Mouse (Mus musculus) adrenal gland, adult 8-10 months (tissue): ENCODE measurements around the gene S1pr4. TPM values are rescaled to one million over a fixed set of nuclear protein-coding genes. Genes with fewer than 3 reads are reported as not detected.

Experiments used
- DNase-seq: peaks from one replicate; pipeline ENCODE4 v3.0.0; 2022
- total RNA-seq, 4 experiments: library from RNA; stranded (reverse); gene quantifications; 2 replicates each; pipeline ENCODE4 v1.2.4; 2022

The S1pr4 gene
- total RNA-seq, 4 experiments from 2014 or later = 0.56 to 1.7 (median 0.92) TPM

DNA sequence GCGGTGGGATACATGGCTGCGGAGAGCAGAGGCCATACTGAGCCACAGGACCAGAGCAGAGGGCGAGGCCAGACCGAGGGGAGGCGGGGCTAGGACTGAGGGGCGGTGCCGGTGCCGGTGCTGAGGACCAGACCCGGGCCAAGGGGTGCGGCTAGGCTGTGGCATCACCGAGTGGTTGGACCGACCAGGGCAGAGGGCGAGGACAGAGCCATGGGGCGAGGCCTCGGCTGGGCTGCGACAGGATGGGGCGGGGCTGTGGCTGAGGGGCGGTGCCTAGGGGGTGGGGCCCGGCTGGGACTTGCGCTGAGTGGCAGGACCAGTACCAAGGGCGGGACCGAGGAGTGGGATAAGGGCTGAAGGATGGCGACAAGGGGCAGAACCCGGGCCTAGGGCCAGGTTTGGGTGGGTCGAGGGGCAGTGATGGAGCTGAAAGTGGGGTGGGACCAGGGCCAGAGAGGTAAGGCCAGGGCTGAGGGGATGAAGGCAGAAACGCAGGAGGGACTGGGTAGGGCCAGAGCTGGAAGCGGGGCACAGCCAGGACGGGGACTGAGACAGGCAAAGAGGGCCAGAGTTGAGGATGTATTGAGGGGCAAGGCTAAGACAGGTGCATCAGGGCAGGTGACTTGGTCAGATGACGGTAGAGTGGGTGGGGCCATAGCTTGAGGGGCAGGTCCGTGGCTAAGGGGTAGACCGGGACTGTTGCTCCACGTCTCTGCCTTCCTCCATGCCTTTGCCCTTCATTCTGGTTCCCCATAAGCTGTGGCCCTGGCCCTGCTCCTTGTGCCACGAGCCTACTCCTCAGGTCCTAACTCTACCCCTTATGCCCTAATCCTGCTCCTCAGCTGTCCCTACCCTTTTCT lies 35.3 kb downstream of the S1pr4 start:
- DNase-seq = no peak

DNA sequence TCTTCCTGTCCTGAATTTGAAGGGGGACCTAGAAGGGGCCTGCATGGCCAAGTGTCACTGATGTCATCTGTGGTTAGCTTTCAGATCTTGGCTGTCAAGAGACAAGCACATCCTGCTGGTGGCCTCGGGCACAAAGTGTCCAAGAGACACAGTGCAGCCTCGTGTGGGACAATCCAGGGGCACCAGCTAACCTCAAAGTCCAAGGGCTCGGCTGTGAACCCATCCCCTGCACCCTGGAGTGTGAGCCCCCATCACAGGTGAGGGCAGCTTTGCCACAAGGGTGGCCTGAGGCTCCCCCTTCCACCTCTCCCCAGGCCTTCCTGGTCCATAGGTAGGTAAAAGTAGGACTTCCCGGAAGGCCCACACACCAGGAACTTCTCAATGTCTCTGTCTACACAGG lies 36.4 kb downstream of the S1pr4 start:
- no peak for DNase-seq

DNA sequence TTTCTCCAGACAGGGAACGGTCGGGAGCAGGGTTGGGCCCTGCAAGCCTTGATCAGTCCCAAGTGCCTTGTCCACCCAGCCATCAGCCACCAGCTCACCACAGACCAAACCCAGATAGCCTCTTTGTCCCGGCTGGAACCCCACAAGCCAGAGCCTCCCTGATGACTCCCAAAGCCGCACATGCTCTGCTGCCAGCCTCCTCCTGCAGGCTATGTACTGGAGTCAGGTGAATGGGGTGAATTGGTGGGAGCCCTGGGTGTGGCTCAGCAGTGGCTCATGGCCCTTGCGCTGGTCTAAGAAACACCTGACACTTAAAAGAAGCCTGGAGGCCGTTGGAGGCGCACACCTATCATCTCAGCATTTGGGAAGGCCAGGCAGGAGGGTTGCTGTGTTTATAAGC lies 37.0 kb downstream of the S1pr4 start:
- DNase-seq = no peak

DNA sequence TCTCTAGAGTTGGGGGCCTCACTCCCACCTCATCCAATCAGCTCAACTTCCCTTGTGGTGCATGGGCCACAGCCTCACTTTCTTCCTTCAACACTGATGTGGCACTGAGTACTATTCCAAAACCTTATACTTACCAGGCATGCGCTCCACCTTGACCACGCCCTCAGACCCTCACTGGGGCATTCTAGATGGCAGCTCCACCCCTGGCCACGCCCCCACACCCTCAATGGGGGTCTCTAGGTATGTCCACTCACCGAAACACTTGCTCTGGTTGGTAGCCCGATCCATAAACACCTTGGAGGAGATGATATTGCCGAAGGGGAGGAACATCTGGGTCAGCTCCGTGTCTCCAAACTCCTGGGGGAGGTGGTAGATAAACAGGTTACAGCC lies 37.5 kb downstream of the S1pr4 start:
- DNase-seq = no peak

DNA sequence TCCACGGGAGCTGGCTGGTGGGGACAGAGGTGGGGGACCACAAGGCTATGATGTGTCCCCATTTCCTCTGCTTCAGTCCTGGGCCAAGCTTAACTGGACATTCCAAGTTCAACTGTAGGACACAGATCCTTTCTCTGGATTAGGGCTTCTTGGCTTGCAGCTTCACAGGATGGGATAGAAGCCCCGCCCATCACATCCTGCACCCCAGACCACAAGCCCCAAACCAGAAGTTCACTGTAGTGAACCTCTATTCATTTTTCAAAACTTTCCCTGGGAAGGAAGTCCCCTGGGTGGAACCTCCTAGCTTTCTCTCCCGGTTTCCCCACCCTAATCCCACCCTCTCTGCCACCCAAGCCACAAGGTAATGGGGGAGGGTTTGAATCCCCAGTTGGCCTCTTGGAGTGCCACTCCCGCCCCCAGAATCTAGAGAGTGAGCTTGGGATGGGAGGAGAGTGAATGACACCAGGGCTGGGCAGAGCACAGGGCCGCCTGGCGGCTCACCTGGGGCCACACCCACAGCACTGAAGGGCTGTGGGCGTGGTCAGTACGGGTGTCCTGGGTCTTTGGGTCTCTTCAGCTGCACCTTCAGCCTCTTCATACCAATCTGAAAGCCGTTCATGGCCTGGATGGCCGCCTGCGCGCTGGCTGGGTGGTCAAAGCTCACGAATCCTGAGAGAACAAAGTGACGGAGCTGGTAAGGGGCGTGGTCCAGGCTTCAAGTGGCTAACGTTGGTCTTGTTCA lies 38.1 kb downstream of the S1pr4 start:
- no peak for DNase-seq

DNA sequence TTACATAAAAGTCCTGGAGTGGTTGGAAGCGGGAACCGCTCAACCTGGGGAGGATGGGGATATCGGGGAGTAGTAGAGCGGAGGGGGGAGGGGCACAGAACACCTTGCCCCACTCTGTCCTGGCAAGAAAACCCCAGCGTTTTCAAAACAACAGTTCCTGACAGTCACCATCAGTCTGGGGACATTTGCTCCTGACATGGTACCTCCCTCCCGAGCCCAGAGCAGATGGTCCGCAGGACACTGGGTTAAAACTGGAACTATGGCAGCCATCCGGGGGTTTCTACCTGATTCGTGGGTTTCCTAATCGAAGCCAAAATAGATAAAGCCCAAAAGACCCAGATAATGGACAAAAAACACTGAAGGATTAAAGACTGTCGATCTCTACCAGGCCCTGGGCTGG lies 39.0 kb downstream of the S1pr4 start:
- DNase-seq = no peak

DNA sequence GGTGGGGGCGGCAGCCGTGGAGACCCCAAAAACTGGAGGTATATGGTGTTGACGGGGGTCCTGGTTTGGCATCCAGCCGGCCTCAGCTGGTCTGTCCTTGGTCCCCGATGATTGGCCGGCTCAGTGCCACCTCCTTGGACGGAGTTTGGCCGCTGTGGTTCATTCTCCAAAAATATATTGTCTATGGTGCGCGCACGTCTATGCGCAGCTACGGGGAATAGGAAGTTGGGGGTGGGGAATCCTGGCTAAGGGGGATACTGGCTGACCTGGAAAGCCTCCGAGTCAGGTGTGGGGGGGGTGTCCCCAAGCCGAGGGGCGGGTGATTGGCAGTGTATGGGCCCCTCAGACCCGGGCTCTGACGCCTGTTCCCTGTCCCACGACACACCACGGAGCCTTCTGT lies 39.5 kb downstream of the S1pr4 start:
- no peak for DNase-seq

DNA sequence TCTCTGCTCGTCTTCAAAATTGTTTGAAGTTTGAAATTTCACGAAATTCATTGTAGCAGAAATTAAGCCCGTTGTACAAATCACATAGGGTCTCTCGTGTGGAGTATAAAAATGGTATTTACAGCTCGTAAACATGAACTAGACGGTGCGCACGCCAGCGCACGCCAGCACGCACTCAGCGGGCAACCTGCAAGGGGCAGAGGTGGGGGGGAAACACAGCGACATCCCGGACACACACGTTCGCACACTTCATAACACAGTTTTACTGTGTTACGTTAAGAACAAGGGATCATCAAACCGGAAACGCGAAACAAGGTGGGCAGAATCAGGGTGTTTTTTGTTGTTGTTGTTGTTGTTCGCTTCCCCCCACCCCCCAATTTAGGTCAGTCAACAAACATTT lies 40.5 kb downstream of the S1pr4 start:
- DNase-seq = no peak

DNA sequence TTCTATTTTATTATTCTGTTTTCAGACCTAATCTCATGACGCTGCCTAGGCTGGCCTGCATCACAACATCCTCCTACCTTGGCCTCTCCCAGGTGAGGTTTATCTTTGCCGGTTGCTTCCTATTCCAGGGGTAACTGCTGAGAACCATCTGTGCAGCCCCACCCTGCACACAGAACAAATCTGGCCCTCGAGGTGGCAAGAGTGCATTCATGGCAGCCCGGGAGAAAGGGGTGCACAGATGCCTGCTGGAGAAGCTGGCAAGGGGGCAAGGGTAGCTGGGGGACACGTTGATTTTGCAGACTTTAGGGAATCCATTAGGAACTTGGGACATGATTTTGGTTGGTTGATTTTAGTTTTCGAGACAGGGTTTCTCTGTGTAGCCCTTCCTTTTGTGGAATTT lies 41.7 kb downstream of the S1pr4 start:
- no peak for DNase-seq

DNA sequence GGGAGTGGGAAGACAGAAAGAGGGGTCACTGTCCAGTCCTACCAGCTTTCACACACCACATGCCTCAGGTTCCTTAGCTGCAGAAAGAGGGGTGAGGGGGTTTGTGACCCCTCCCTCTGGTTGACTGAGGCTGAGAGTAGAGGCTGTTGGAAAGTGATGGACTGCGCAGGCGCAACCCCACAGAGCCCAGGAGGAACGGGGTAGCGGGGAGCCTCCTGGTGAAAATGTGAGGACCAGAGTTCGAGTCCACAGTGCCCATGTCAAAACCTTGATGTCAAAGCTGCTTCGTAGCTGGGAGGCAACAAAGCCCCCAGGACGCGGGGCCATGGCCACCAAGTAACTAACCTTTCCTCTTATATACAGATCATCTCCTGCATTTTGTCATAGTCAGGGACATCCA lies 42.3 kb downstream of the S1pr4 start:
- no peak for DNase-seq

DNA sequence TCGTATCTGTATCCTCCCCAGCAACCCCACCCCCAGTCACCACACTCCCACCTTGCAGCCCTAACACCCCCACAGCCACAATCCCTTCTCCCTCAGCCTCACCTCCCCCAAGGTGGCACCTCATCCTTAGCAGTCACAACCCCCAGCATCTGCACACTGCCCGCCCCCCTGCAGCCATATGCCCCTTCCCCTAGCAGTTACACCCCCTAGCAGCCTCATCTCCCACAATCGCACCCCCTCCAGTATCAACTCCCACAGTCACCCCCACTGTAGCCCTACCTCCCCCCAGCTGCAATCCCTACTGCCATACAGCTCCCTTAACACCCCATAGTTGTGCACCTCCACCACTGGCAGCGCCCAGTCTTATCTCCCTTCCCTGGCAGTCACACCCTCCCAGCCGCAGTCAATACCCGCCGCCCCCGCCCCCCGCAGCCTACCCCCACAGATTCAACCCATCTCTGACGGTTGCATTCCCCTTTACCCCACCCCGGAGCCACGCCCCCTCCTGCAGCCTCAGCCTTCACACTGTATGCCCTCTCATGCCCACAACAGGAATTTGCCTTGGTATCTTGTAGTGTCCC lies 42.9 kb downstream of the S1pr4 start:
- no peak for DNase-seq

DNA sequence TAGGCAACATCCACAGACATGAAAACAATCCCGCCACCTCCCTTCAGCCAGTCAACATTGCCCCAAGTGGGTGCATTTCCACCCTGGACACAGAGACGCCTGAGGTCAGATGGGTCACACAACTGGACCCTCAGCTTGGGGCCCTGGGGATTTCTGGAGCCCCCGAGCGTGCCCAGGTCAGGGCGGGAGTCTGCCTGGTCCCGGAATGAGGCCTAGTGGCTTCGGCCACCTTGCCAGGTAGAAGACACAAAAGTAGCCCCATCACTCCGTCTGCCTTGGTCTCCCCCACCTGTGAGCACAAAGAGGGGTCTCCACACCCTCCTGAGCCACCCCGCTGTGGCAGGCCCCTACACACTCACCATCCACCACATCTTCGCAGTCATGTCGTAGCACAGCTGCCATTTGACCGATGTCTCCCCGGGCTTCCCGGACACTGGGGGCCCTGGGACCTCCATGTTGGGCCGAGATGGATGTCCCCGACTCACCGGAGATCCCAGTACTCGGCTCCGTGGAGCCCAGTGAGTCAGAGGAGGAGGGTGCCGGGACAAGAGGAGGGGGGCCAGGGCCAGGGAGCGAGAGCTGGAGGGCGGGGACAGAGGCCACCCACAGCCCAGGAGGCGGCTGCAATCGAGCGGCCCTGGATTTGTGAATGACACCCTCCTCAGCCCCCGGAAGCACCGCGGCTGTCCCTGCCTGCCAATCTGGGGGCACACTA lies 44.6 kb downstream of the S1pr4 start, which contains the start of gene Nfic:
Gene Nfic, minus strand, starts transcription at position 455 of the 715 bp plus-strand sequence.
- no peak for DNase-seq

DNA sequence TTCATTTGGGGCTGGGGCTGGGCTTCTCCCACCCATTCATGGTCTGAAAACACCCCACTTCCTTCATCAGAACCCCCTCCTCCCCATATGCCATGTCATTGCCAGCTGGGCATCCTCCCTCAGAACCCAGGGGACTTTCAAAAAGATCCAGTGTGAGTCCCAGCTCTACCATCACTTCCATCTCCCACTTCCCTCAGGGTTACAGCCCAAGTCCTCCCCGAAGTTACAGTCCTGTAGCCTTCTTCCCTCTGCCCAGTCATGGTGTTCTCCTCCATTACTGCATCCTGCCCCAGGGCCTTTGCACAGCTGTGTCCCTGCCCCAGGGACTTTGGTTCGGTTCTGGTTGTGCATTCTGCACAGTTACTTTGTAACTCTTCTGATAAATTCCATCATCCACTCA lies 45.8 kb downstream of the S1pr4 start:
- DNase-seq = no peak

DNA sequence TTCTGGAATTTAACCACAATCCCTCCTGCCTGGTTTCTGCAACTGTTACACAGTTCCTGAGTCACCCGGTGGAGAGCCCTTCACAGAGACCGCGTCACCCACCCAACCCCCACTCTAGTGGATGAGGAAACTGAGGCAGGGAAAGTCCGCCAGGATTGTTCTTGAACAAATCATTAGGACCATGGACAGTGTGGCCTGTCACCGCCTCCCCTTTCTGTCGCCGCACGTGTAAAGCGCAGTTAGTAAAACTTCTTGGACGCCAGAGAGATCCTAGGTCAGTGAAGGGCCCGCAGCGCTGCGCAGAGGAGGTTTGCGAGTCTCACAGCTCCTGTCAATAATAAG lies 47.0 kb downstream of the S1pr4 start:
- no peak for DNase-seq

DNA sequence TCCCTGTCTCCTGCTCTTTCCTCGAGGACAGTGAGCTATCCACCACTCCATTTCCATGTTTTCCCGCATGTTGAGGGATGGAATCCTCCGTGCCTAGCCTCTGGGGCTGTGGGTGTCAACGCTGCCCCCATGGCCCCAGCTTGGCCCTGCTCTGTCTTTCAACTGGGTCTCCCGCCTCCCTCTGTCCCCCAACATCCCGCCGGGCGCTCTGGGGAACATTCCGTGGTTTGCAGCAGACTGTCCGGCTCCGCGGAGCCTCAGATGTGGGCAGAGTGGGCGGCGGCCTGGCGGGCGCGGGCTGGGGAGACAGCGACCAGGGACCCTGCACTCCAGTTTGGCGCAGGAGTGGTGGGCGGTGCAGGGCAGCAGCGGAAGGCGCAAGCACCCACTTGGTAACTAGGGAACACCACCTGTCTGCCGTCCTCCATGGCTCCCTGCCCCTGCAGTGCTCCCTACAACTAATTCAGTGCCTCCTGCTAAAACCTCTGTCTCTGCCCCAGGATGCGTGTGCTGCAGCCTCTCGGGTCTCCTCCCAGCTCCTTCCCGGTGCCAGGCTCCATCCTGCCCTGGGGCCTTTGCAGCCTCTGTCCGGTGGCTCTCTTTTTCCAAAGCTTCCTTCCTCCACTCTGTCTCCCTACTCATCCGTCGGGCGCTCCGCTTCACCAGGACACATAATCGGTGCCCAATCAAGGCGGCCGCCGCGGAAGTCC lies 47.5 kb downstream of the S1pr4 start:
- DNase-seq = no peak

DNA sequence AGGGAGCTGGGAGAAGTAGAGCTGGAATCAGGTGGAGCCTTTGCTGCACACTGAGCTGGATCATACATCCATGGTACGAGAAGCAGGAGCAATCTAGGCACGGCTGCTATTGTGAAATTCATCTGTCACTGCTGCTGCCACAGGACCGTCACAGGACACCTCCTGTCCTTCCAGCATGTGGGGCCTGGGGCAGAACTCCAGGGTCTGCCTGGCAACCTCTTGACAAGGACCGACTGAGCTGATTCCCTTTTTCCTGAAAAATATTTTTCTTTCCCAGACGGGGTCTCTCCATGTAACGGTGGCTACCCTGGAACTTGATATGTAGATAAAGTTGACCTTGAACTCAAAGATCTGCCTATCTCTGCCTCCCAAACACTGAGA lies 48.6 kb downstream of the S1pr4 start:
- DNase-seq = no peak

DNA sequence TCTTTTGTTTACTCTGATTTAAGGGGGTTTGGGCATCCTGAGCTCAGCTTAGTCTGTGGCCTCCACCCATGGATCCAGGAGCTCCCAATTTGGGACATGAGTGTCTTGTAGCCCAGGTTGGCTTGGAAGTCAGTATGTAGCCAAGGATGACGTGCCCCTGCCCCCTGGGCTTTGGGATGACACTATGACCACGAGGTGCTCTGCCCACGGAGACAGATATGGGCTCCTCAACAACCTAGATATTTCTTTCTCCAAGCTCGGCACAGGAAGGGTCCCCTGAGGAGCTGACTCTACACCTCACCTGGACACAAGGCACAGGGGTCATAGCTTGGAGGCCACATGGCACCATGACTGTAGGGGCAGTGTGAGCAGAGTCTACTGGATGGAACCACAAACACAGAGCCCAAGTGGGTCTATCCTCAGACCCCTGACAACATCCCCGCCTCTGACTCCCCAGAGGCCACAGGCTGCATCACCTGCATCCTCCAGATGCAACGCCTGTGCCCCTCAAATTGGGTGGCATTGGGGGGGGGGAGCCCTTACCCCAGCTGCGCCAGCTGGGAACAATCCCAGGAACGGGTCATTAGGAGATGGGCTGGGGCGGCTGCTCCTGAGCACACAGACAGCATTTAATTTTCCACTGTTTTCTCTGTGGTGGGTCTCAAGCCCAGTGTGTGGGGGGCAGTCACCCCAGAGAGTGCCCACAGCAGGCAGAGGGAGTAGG lies 49.1 kb downstream of the S1pr4 start:
- DNase-seq = no peak

DNA sequence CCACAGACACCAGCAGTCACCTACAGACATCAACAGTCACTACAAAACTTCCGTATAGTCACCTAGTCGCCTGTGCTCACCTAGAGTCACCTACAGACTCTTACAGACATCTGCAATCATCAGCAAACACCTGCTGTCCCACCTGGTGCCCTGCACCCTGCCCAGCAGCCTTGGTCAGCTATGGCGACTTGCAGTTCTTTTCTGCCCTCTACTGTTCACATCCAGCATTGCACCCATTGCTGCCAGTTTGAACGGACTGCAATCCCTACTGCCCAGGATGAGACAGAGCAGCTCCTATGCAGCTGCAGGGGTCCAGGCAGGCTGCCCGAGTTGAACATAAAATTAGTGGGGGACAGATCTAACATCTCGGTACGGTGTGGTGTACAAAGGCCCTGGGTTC lies 49.8 kb downstream of the S1pr4 start:
- DNase-seq = peak; percentile 60
